Mouse (Mus musculus): ENCODE data around the gene Rrp1b.

- TF ChIP-seq EP300 (IDR thresholded peaks at IDR 0.05; ENCODE audit: low read depth) (no peak), CTCF (IDR thresholded peaks at IDR 0.05; ENCODE audit: low read depth) (no peak)
Observed at GRCm38 (mm10) chr17:32097676-32098075, 61.8 kb downstream of the Rrp1b start.
